Mouse (Mus musculus): Measurements from ENCODE around the gene Msrb3. TPM values are rescaled to one million over a fixed set of nuclear protein-coding genes. Genes with fewer than 3 reads are reported as not detected.

Msrb3 gene
- total and polyA plus RNA-seq, 3 experiments = 0.15 TPM; not detected in 1

DNA sequence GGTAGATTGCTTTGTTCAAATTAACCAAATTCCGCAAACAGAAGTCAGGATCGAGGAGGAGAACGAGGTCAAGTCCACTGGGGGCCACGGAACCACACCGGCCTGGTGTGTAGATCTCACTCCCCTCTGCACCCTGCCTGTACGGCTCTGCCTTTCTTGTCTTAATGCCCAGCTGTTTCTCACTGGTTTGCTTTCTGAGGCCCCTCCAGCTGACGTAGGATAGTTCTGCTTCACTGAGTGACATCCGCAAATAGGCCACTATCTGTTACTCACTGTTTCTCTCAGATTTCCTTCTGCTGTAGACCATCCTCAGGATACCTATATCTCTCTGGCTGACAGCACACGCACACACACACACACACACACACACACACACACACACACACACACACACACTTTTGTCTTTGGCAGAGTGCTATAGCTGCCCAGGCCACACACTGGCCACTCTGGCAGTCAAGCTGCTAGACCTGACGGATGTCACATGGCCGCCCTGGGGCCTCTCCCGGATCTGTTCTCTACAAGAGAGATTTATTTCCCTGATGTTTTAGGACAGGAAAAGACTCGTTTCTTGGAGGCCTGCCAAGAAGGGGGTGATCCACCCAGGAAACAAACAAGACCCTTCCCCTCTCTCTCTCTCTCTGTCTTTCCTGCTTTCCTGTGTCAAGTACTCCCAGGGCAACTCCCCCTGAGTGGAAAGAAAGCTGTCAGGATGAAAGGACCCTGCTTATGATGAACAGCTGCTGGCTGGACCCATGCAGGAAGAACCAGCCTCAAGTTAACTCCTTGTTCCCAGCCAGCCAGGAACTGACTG, 135.0 kb downstream of the Msrb3 start:
- TF ChIP-seq NELFE (IDR thresholded peaks at IDR 0.05; ENCODE audit: low read depth, low read length) (no peak), KAT2A (conservative IDR thresholded peaks at IDR 0.05; ENCODE audit: low read depth, low read length) (no peak), ZMIZ1 (IDR thresholded peaks at IDR 0.05; ENCODE audit: low read depth, low read length) (no peak), ETS1 (IDR thresholded peaks at IDR 0.05; ENCODE audit: low read depth, low read length) (no peak), SMC3 (IDR thresholded peaks at IDR 0.05; ENCODE audit: low read depth, low read length) (no peak), ZNF384 (IDR thresholded peaks at IDR 0.05; ENCODE audit: low read depth, low read length) (no peak), CTCF (IDR thresholded peaks at IDR 0.05 in 2 of 3, conservative IDR thresholded peaks at IDR 0.05 in 1 of 3; ENCODE audit: control insufficient read depth in 1 of 3, insufficient read depth in 1 of 3, low read depth in 2 of 3, low read length in 3 of 3, poor library complexity in 1 of 3, severe bottlenecking in 1 of 3) (no peak), MEF2A (IDR thresholded peaks at IDR 0.05; ENCODE audit: extremely low read depth, insufficient replicate concordance, low read depth, low read length, poor library complexity, severe bottlenecking) (no peak), ELF1 (IDR thresholded peaks at IDR 0.05; ENCODE audit: low read depth, low read length) (no peak)
- H3K9ac ChIP-seq (ENCODE audit: control insufficient read depth, low read depth, low read length, poor library complexity, severe bottlenecking) = no peak overlapping the region
- H3K9me3 ChIP-seq (replicated peaks; ENCODE audit: insufficient read depth, low read length) = no peaks in the 10 kb centered on the region
- H3K27me3 ChIP-seq (ENCODE audit: control insufficient read depth in 1 of 2, insufficient read depth in 2 of 2, low read length in 2 of 2) = no peaks in the 10 kb centered on the region
- no peaks in the 10 kb centered on the region for H3K79me2 ChIP-seq (ENCODE audit: control insufficient read depth, insufficient read depth, low read length, poor library complexity)
- no peak overlapping the region for H3K27ac ChIP-seq (ENCODE audit: control insufficient read depth, low read depth, low read length)
- no peaks in the 10 kb centered on the region for H3K4me1 ChIP-seq (ENCODE audit: control insufficient read depth in 1 of 2, insufficient read depth in 2 of 2, low read length in 2 of 2)
- DNase-seq (ENCODE audit: low read depth, low spot score) = no peak
- H3K4me3 ChIP-seq (ENCODE audit: control insufficient read depth in 1 of 2, insufficient read depth in 1 of 2, low read depth in 2 of 2, low read length in 2 of 2) = no peak overlapping the region
- H3K36me3 ChIP-seq (ENCODE audit: control insufficient read depth in 1 of 2, insufficient read depth in 2 of 2, low read length in 2 of 2) = no peaks in the 10 kb centered on the region

- no peak for DNase-seq (ENCODE audit: low read depth, low spot score)
- TF ChIP-seq RAD21 (IDR thresholded peaks at IDR 0.05; ENCODE audit: low read depth, low read length) (no peak), MEF2A (IDR thresholded peaks at IDR 0.05; ENCODE audit: extremely low read depth, insufficient replicate concordance, low read depth, low read length, poor library complexity, severe bottlenecking) (no peak), NRF1 (IDR thresholded peaks at IDR 0.05; ENCODE audit: insufficient read depth, low read depth, low read length, poor library complexity, severe bottlenecking) (no peak), POLR2A (IDR thresholded peaks at IDR 0.05; ENCODE audit: control insufficient read depth in 1 of 2, insufficient read depth in 1 of 2, low read depth in 1 of 2, low read length in 2 of 2, poor library complexity in 1 of 2) (no peak), TCF12 (IDR thresholded peaks at IDR 0.05; ENCODE audit: low read depth, low read length) (no peak), POLR2AphosphoS2 (IDR thresholded peaks at IDR 0.05; ENCODE audit: low read length) (no peak), USF1 (IDR thresholded peaks at IDR 0.05; ENCODE audit: low read depth, low read length) (no peak), SIN3A (IDR thresholded peaks at IDR 0.05; ENCODE audit: low read length) (no peak), HCFC1 (IDR thresholded peaks at IDR 0.05; ENCODE audit: low read depth, low read length) (no peak), TBP (IDR thresholded peaks at IDR 0.05; ENCODE audit: low read depth, low read length) (no peak), JUND (IDR thresholded peaks at IDR 0.05; ENCODE audit: low read depth, low read length) (no peak), ETS1 (IDR thresholded peaks at IDR 0.05; ENCODE audit: low read depth, low read length) (no peak), EP300 (IDR thresholded peaks at IDR 0.05; ENCODE audit: low read depth in 1 of 2, low read length in 2 of 2) (no peak), GABPA (IDR thresholded peaks at IDR 0.05; ENCODE audit: low read depth, low read length) (no peak), ZMIZ1 (IDR thresholded peaks at IDR 0.05; ENCODE audit: low read depth, low read length) (no peak), ZKSCAN1 (IDR thresholded peaks at IDR 0.05; ENCODE audit: low read depth, low read length) (no peak), ZNF384 (IDR thresholded peaks at IDR 0.05; ENCODE audit: low read depth, low read length) (no peak), MYB (IDR thresholded peaks at IDR 0.05; ENCODE audit: low read depth, low read length) (no peak)
- Histone ChIP-seq H3K4me3 (ENCODE audit: control insufficient read depth in 1 of 2, insufficient read depth in 1 of 2, low read depth in 2 of 2, low read length in 2 of 2) (no peak overlapping the region), H3K9me3 (replicated peaks; ENCODE audit: insufficient read depth, low read length) (no peaks in the 10 kb centered on the region), H3K4me1 (ENCODE audit: control insufficient read depth in 1 of 2, insufficient read depth in 2 of 2, low read length in 2 of 2) (no peaks in the 10 kb centered on the region), H3K27me3 (ENCODE audit: control insufficient read depth in 1 of 2, insufficient read depth in 2 of 2, low read length in 2 of 2) (no peaks in the 10 kb centered on the region), H3K27ac (ENCODE audit: control insufficient read depth, low read depth, low read length) (no peak overlapping the region), H3K79me2 (ENCODE audit: control insufficient read depth, insufficient read depth, low read length, poor library complexity) (no peaks in the 10 kb centered on the region), H3K9ac (ENCODE audit: control insufficient read depth, low read depth, low read length, poor library complexity, severe bottlenecking) (no peak overlapping the region), H3K36me3 (ENCODE audit: control insufficient read depth in 1 of 2, insufficient read depth in 2 of 2, low read length in 2 of 2) (no peaks in the 10 kb centered on the region)
These were observed 135.9 kb downstream of the Msrb3 start for GRCm38 (mm10) chr10:120762958-120763357.

Measured in MEL (cell line).